In genomic region chr13:60105286-60105685, GRCm38 (mm10) we compare ENCODE assay signal across 14 mouse cellular contexts.
DNase-seq lines count a peak whose midpoint lies in the region; ATAC-seq and TF ChIP-seq lines count a peak whose summit lies in the region.
"Had no signal": no experiment of that assay in that cellular context is flagged by ENCODE, and none has a peak within 500 bp of the region (broad histone marks: within the 10 kb centered on the region; RNA-seq: fewer than 3 reads in every experiment).

No protein-coding gene starts in this region.

- DNase-seq in cerebellum, adult 2 months = peak; percentile 13 to 38
- no peak for DNase-seq in cerebellum, postnatal 4 days (ENCODE audit: low spot score in 2 of 2)
- peak; percentile 6 to 44 for DNase-seq in layer of hippocampus, adult 18-20 months (ENCODE audit: low spot score in 2 of 2)
- no peak for DNase-seq in layer of hippocampus, adult 9-10 months (ENCODE audit: low spot score)
- DNase-seq in left cerebral cortex, adult 2 months (ENCODE audit: extremely low spot score in 1 of 2, low spot score in 2 of 2) = peak; percentile 14 to 25
- DNase-seq in right cerebral cortex, postnatal 36 days (ENCODE audit: low spot score in 2 of 2) = peak; percentile 41 to 48
- DNase-seq in embryo, embryonic 10.5 days (ENCODE audit: low spot score) = no peak
- DNase-seq: adrenal gland, adult 2 months; liver; lung, postnatal 4 days had no signal

- no peak for TF ChIP-seq CTCF in cerebellum, adult 2 months (IDR thresholded peaks at IDR 0.05; ENCODE audit: borderline replicate concordance, insufficient read depth, low read depth, low read length)
- no peak for TF ChIP-seq CTCF in left cerebral cortex, adult 2 months (IDR thresholded peaks at IDR 0.05)
- no peak for TF ChIP-seq CTCF in intestine, postnatal 0 days (IDR thresholded peaks at IDR 0.05; ENCODE audit: low read depth)

- H3K4me2 ChIP-seq in intestine, postnatal 0 days (replicated peaks; ENCODE audit: low read depth) = no peak overlapping the region
- H3K4me2 ChIP-seq: heart, embryonic 13.5 days; hindbrain, embryonic 15.5 days; kidney, embryonic 15.5 days had no signal

- TF ChIP-seq POLR2A in cerebellum, adult 2 months (IDR thresholded peaks at IDR 0.05; ENCODE audit: borderline replicate concordance, insufficient read depth, low read length) = no peak

- H3K27ac ChIP-seq in cerebellum, adult 2 months (ENCODE audit: insufficient read depth, low read length) = no peak overlapping the region
- H3K27ac ChIP-seq in left cerebral cortex, adult 2 months = no peak overlapping the region
- H3K27ac ChIP-seq in intestine, postnatal 0 days (ENCODE audit: low read depth, low read length) = no peak overlapping the region
- H3K27ac ChIP-seq: heart, embryonic 13.5 days; hindbrain, embryonic 15.5 days; kidney, embryonic 15.5 days had no signal

- no peaks in the 10 kb centered on the region for H3K36me3 ChIP-seq in intestine, postnatal 0 days (ENCODE audit: control insufficient read depth, insufficient read depth)
- H3K36me3 ChIP-seq: heart, embryonic 13.5 days; hindbrain, embryonic 15.5 days; kidney, embryonic 15.5 days had no signal

- intact Hi-C loops in left cerebral cortex, adult 2 months (cut with DNase I) = loop anchor here (5.0 kb wide), 1 partner anchor 72 kb away; the partner anchor contains the start of gene Gas1

- H3K27me3 ChIP-seq in cerebellum, adult 2 months (ENCODE audit: control insufficient read depth, insufficient read depth, low read length) = no peaks in the 10 kb centered on the region; the same call in 1 of the 2 replicates
- no peaks in the 10 kb centered on the region for H3K27me3 ChIP-seq in intestine, postnatal 0 days (replicated peaks; ENCODE audit: control insufficient read depth, insufficient read depth, low read length)
- H3K27me3 ChIP-seq: heart, embryonic 13.5 days; hindbrain, embryonic 15.5 days; kidney, embryonic 15.5 days had no signal

- H3K9me3 ChIP-seq in intestine, postnatal 0 days (ENCODE audit: control insufficient read depth) = no peaks in the 10 kb centered on the region
- H3K9me3 ChIP-seq: hindbrain, embryonic 15.5 days; kidney, embryonic 15.5 days had no signal

- ATAC-seq in intestine, postnatal 0 days = no peak

- H3K9ac ChIP-seq in intestine, postnatal 0 days (ENCODE audit: low read depth, low read length) = no peak overlapping the region
- H3K9ac ChIP-seq: heart, embryonic 13.5 days; hindbrain, embryonic 15.5 days; kidney, embryonic 15.5 days had no signal

- no peak overlapping the region for H3K4me3 ChIP-seq in cerebellum, adult 2 months (replicated peaks; ENCODE audit: insufficient read depth, low read depth, low read length)
- H3K4me3 ChIP-seq in left cerebral cortex, adult 2 months = no peak overlapping the region
- H3K4me3 ChIP-seq in intestine, postnatal 0 days (ENCODE audit: low read depth, low read length) = no peak overlapping the region
- H3K4me3 ChIP-seq: heart, embryonic 13.5 days; hindbrain, embryonic 15.5 days; kidney, embryonic 15.5 days had no signal

- 69% methylated on average over 9 of the region's 9 CpGs for WGBS in cerebellum, adult 2 months
- WGBS in intestine, postnatal 0 days = 89% methylated on average over 9 of the region's 9 CpGs

- no peaks in the 10 kb centered on the region for H3K4me1 ChIP-seq in cerebellum, adult 2 months (ENCODE audit: control insufficient read depth, insufficient read depth, low read length)
- no peaks in the 10 kb centered on the region for H3K4me1 ChIP-seq in intestine, postnatal 0 days (replicated peaks; ENCODE audit: control insufficient read depth, insufficient read depth, low read length)

Comparison
In these comparisons a context has a peak if more than half of its experiments do, and no peak if none do; other contexts are left out.
1. DNase-seq: peak in cerebellum, adult 2 months (2 of 2), layer of hippocampus, adult 18-20 months (2 of 2), left cerebral cortex, adult 2 months (2 of 2) and right cerebral cortex, postnatal 36 days (2 of 2); none in cerebellum, postnatal 4 days (0 of 2), layer of hippocampus, adult 9-10 months (single experiment) and embryo, embryonic 10.5 days (single experiment).